Mouse (Mus musculus) lung, postnatal 0 days (tissue): ENCODE measurements around the gene Bod1l. TPM values are rescaled to one million over a fixed set of nuclear protein-coding genes. Genes with fewer than 3 reads are reported as not detected.

Source experiments
- ATAC-seq: fragments of 200-750 bp; cut with Nextera tagmentation; 2 replicates; pipeline ENCODE4 v1.8.0; 2017; ENCODE audit warnings: moderate library complexity
- DNase-seq: peaks from one replicate; pipeline ENCODE4 v3.0.0-alpha.2; 2016; ENCODE audit warnings: low spot score
- H3K27ac ChIP-seq: fragments of 300-500 bp; sonication (generic); 2 replicates; pipeline ENCODE4 v1.5.1; 2014; ENCODE audit warnings: antibody characterized with exemption, mild to moderate bottlenecking, low read length, mixed read lengths
- H3K27me3 ChIP-seq: fragments of 300-500 bp; sonication (generic); replicated peaks from 2 replicates; pipeline ENCODE4 v1.6.1; 2014; ENCODE audit warnings: low read length, mixed read lengths; ENCODE audit not compliant: insufficient read depth
- H3K36me3 ChIP-seq: fragments of 300-500 bp; sonication (generic); 2 replicates; pipeline ENCODE4 v1.6.1; 2014; ENCODE audit warnings: low read length, mixed read lengths; ENCODE audit not compliant: insufficient read depth
- H3K4me1 ChIP-seq: fragments of 300-500 bp; sonication (generic); 2 replicates; pipeline ENCODE4 v1.6.1; 2014; ENCODE audit warnings: antibody characterized with exemption, low read depth, low read length, mixed read lengths; ENCODE audit not compliant: insufficient read depth
- H3K4me2 ChIP-seq: fragments of 300-500 bp; sonication (generic); replicated peaks from 2 replicates; pipeline ENCODE4 v1.6.1; 2014; ENCODE audit warnings: low read depth, mild to moderate bottlenecking, low read length, moderate library complexity, mixed read lengths
- H3K4me3 ChIP-seq: fragments of 300-500 bp; sonication (generic); 2 replicates; pipeline ENCODE4 v1.5.1; 2014; ENCODE audit warnings: low read depth, low read length
- H3K9ac ChIP-seq: fragments of 300-500 bp; sonication (generic); replicated peaks from 2 replicates; pipeline ENCODE4 v1.6.1; 2014; ENCODE audit warnings: low read depth, mild to moderate bottlenecking
- H3K9me3 ChIP-seq: fragments of 300-500 bp; sonication (generic); 2 replicates; pipeline ENCODE4 v1.6.1; 2016; ENCODE audit warnings: low read length, mixed read lengths
- CTCF ChIP-seq: IDR thresholded peaks from 2 replicates; pipeline ENCODE4 v1.5.1; 2016; ENCODE audit warnings: antibody characterized with exemption, mild to moderate bottlenecking
- EP300 ChIP-seq: IDR thresholded peaks from 2 replicates; pipeline ENCODE4 v1.6.1; 2016; ENCODE audit warnings: antibody characterized with exemption, mild to moderate bottlenecking, control low read depth
- WGBS: fragments of 180-500 bp; shearing (Covaris S2); extraction: QIAGEN DNeasy Blood & Tissue Kit; methylation state at CpG from one replicate; pipeline ENCODE4 v1.1.7; 2014; 5-methylcytosine and 5-hydroxymethylcytosine counted together
- polyA plus RNA-seq: library from polyadenylated mRNA; unstranded; fragments of >200 nt; fragmentation: Nextera tagmentation; extraction: Ambion mirVana; gene quantifications from 2 replicates; pipeline ENCODE4 v1.2.1, GENCODE M21; 2015

Gene Bod1l
- polyA plus RNA-seq, 1 experiment from 2014 or later, result 19.7 TPM

DNA sequence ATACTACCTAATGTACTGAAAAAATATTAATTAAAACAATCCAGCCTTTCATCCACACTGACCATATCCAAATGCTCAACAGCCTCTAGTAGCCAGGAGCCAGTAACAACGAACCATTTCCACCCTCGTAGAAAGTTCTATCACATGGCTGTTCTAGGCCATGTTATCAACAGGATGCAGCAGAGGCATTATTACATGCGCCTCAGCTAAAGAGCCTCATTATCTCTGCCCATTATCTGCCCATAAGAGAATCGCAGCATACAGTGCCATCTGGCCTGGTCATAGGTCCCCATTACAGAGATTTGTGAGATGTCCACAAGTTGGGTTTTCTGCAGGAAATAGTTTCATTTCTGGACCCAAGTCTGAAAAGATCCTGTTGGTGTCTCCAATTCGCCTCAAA is 37.9 kb downstream of the Bod1l start:
- H3K4me2 ChIP-seq, result no peak overlapping the region
- no peaks in the 10 kb centered on the region for H3K4me1 ChIP-seq
- no peaks in the 10 kb centered on the region for H3K9me3 ChIP-seq
- no peak overlapping the region for H3K27ac ChIP-seq
- 84% methylated on average over 5 of the region's 5 CpGs for WGBS
- ATAC-seq (no peak), DNase-seq (no peak)
- no peak overlapping the region for H3K9ac ChIP-seq
- no peak for TF ChIP-seq CTCF
- TF ChIP-seq EP300, result no peak
- H3K27me3 ChIP-seq, result no peaks in the 10 kb centered on the region
- no peak overlapping the region for H3K4me3 ChIP-seq
- peaks cover 21% of the 10 kb centered on the region; the same call in 1 of the 2 replicates for H3K36me3 ChIP-seq

DNA sequence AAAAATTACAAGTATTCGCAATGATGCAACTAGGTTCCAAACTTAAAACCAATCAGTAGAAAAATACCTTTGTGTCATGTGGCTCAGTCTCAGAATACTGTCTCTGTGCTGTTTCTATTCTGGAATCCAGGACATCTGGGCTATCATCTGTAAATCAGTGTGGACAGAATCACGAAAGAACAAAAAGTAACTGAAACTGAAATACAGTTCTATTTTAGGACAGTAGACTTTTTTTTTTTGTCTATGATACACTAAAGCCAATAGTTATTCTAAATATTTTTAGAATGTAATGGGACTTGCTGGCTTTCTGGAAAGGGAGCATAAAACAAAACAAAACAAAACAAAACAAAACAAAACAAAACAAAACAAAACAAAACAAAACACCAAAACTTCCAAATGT is 39.0 kb downstream of the Bod1l start:
- H3K4me2 ChIP-seq, result no peak overlapping the region
- no peak for DNase-seq
- no peak overlapping the region for H3K27ac ChIP-seq
- H3K36me3 ChIP-seq, result peaks cover 26% of the 10 kb centered on the region; the same call in 1 of the 2 replicates
- H3K4me1 ChIP-seq, result no peaks in the 10 kb centered on the region
- no peak overlapping the region for H3K9ac ChIP-seq
- WGBS, result 86% methylated on average over 2 of the region's 2 CpGs
- no peak for TF ChIP-seq EP300
- no peak for TF ChIP-seq CTCF
- no peak overlapping the region for H3K4me3 ChIP-seq
- H3K27me3 ChIP-seq, result no peaks in the 10 kb centered on the region
- H3K9me3 ChIP-seq, result no peaks in the 10 kb centered on the region
- ATAC-seq, result no peak

GRCm38 (mm10) chr5:41804643-41805042 is 39.5 kb downstream of the Bod1l start:
- DNase-seq (no peak), ATAC-seq (no peak)
- no peaks in the 10 kb centered on the region for H3K4me1 ChIP-seq
- no peak overlapping the region for H3K27ac ChIP-seq
- no peak overlapping the region for H3K9ac ChIP-seq
- no peak overlapping the region for H3K4me3 ChIP-seq
- peaks cover 25% of the 10 kb centered on the region; the same call in 1 of the 2 replicates for H3K36me3 ChIP-seq
- no peaks in the 10 kb centered on the region for H3K9me3 ChIP-seq
- WGBS, result 80% methylated on average over 2 of the region's 2 CpGs
- TF ChIP-seq CTCF (no peak), EP300 (no peak)
- no peaks in the 10 kb centered on the region for H3K27me3 ChIP-seq
- H3K4me2 ChIP-seq, result no peak overlapping the region

DNA sequence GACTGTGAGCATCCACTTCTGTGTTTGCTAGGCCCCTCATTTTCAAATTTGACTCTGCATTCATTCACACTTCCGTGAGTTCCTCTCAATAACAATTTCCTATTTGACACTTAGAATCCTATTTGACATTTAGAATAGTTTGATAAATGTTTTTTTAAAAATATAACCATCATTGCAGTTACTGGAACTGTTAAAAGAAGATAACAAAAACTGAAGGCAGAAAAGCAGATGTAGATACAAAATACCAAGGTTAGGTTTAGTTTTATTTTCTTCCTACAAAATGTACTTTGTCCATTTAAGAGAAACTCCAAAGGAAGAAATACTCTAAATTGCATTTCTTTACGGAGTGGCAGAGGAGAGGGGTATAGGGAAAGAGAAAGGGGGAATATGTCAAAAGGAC is 42.5 kb downstream of the Bod1l start:
- WGBS, result 88% methylated on average over 2 of the region's 2 CpGs
- Histone ChIP-seq H3K36me3 (peaks cover 26% of the 10 kb centered on the region; the same call in 1 of the 2 replicates), H3K4me3 (no peak overlapping the region), H3K9me3 (no peaks in the 10 kb centered on the region), H3K4me2 (no peak overlapping the region), H3K27ac (no peak overlapping the region), H3K4me1 (no peaks in the 10 kb centered on the region), H3K27me3 (no peaks in the 10 kb centered on the region), H3K9ac (no peak overlapping the region)
- ATAC-seq (no peak), DNase-seq (no peak)
- no peak for TF ChIP-seq EP300
- TF ChIP-seq CTCF, result no peak

- Histone ChIP-seq H3K4me2 (no peak overlapping the region), H3K9ac (no peak overlapping the region), H3K36me3 (peaks cover 28% of the 10 kb centered on the region; the same call in 1 of the 2 replicates), H3K9me3 (no peaks in the 10 kb centered on the region), H3K27me3 (no peaks in the 10 kb centered on the region), H3K27ac (no peak overlapping the region), H3K4me1 (no peaks in the 10 kb centered on the region), H3K4me3 (no peak overlapping the region)
- TF ChIP-seq CTCF (no peak), EP300 (no peak)
- DNase-seq (no peak), ATAC-seq (no peak)
Measured at GRCm38 (mm10) chr5:41794434-41794833, 49.7 kb downstream of the Bod1l start.

DNA sequence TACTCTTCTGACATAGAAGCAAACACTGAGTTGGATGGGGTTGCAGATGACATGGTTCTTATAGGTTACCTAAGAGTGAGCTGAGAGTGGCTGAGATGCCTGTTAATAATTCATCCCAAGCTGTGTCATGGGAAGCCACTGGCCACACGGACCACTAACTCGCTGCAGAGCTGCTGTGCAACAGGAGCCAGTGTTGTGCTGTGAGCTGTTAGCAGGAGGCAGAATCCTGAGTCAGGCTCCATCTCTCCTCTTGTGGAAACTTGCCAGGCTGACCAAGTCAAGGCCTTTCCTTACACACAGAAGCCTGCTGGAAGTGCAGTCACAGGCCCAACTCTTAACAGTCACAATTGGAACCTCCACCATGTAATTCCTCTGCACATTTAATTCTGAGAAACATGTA is 53.6 kb downstream of the Bod1l start:
- no peak for TF ChIP-seq EP300
- Histone ChIP-seq H3K4me1 (no peaks in the 10 kb centered on the region), H3K9me3 (no peaks in the 10 kb centered on the region), H3K9ac (no peak overlapping the region), H3K4me3 (no peak overlapping the region), H3K36me3 (peaks cover 26% of the 10 kb centered on the region), H3K27me3 (no peaks in the 10 kb centered on the region), H3K4me2 (no peak overlapping the region), H3K27ac (no peak overlapping the region)
- ATAC-seq, result no peak
- DNase-seq, result no peak
- WGBS, result 83% methylated on average over 2 of the region's 2 CpGs

DNA sequence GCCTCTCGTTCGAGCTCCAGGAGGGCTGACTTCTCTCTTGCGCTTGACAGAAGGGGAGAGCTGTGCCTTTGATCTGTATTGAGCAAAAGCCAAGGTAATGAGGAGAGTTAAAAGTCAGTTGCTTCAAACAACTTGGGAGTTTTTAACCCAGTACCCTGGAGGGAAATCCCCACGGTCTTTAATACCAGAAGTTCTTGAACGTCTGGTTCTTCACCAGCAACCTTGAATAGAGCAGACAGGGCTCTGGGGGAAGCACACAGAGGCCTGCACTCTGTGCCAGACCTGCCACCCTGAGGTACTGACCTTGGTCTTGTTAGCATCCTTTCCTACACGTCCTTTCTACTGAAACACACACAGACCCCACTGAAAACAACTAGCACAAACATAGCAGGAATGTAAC is 55.2 kb downstream of the Bod1l start:
- Histone ChIP-seq H3K27ac (no peak overlapping the region), H3K9me3 (no peaks in the 10 kb centered on the region), H3K4me1 (no peaks in the 10 kb centered on the region), H3K9ac (no peak overlapping the region), H3K27me3 (no peaks in the 10 kb centered on the region), H3K4me3 (no peak overlapping the region), H3K36me3 (peaks cover 29% of the 10 kb centered on the region), H3K4me2 (no peak overlapping the region)
- DNase-seq (no peak), ATAC-seq (no peak)
- 80% methylated on average over 6 of the region's 6 CpGs for WGBS
- TF ChIP-seq CTCF (no peak), EP300 (no peak)
